Mouse (Mus musculus): ENCODE data around the gene Sugp2.

Sugp2 gene

DNA sequence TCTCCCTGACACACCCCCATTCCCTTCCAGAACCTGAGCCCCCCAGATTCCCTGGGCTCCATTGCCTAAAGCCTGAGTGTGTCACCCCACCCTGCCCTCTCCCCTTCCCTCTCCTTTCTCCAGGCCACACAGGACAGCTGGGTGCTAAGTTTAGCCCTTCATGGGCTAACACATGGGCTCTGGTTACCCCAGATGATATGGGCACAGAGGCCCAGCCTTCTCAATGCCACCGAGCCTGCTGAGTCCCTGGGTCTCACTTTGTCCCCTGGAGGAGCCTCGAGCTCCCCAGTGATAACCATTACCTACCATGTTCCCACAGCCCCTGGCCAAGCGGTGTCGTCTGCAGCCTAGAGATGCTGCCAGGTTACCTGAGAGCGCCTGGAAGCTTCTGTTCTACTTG is 83.8 kb downstream of the Sugp2 start:
- H3K27me3 ChIP-seq (ENCODE audit: control insufficient read depth, insufficient read depth, low read length, poor library complexity, severe bottlenecking): no peaks in the 10 kb centered on the region

DNA sequence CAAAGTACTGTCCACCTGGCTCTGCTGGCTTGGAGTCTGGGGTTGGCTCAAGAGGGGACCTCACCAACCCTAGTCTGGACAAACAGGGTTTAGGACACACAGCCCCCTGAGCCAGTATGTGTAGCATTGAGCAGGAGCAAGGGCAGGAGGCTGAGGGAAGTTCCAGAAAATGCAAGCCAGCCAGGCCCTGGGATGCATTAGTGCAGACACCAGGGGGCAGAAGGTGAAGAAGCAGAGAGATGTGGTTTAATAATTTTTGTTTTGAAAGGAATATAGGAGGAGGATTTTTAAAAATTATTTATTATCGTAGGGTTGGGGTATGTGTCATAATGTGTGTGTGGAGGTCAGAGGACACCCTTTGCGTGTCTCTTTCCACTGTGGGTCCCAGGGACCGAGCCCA is 89.7 kb downstream of the Sugp2 start:
- H3K36me3 ChIP-seq (ENCODE audit: control insufficient read depth, insufficient read depth, low read length, poor library complexity, severe bottlenecking): no peaks in the 10 kb centered on the region
- no peaks in the 10 kb centered on the region for H3K27me3 ChIP-seq (ENCODE audit: control insufficient read depth, insufficient read depth, low read length, poor library complexity, severe bottlenecking)
- DNase-seq (ENCODE audit: low read depth, low spot score): no peak

More for the DNA sequence above, 83.8 kb downstream of the Sugp2 start:
- peaks cover 1% of the 10 kb centered on the region; the same call in 1 of the 2 replicates for H3K36me3 ChIP-seq (ENCODE audit: control insufficient read depth, insufficient read depth, low read length, poor library complexity, severe bottlenecking)
- DNase-seq (ENCODE audit: low read depth, low spot score): no peak

DNA sequence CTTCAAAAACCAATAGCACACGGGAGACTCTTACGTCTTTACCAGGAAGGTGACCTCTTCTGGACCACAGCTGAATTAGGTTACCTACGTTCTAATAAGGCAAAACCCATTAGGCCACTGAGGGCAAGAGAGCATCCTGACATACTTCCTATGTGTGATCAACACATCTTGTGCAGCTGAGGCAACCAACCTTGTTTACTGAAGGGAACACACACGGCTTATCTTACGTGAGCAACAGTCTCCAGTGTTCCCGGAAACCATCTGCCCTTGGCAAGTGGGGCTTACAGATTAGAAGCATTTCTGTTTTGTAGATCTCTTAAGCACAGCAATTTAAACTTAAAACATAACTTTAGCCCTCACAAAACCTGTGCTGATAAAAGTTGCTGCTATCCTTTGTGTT is 93.5 kb downstream of the Sugp2 start:
- Histone ChIP-seq H3K36me3 (ENCODE audit: control insufficient read depth, insufficient read depth, low read length, poor library complexity, severe bottlenecking) (peaks cover 10% of the 10 kb centered on the region), H3K27me3 (ENCODE audit: control insufficient read depth, insufficient read depth, low read length, poor library complexity, severe bottlenecking) (no peaks in the 10 kb centered on the region)
- DNase-seq (ENCODE audit: low read depth, low spot score): no peak

DNA sequence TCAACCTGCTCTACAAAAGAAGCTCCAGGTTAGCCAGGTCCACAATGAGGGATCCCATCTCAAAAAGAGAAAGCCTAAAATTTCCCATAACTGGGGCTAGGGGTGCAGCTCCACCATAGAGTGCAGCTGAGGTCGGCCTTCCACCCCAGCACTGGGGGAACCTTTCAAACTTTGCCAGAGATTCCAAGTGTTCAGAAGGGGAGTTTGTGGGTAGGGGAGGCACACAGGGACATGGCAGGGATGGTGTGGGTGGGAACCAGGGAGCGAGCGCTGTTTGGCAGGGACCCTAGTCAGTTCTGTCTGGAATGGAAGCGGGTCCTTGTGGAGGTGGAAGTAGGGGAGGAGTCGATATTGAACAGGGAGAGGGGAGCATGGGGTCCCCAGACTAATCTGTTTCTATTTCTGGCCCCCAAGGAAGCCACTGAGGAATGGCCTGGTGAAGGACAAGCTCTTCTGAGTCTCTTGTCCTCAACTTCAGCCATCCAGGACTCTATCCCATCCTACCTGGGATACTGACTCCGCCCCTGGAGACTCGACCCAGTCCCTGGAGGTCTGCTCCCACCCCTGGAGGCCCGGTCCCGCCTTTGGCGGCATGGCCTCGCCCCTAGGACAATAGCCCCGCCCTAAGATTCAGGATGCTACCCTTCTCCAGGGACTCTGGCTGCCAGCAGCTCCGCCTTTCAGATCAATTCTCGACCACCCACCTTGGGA is 95.3 kb downstream of the Sugp2 start, which contains the start of gene Gdf1:
Gene Gdf1 (plus strand): TSS at position 694 of the 711 bp plus-strand sequence.
- DNase-seq (ENCODE audit: low read depth, low spot score): no peak
- peaks cover 18% of the 10 kb centered on the region for H3K36me3 ChIP-seq (ENCODE audit: control insufficient read depth, insufficient read depth, low read length, poor library complexity, severe bottlenecking)
- H3K27me3 ChIP-seq (ENCODE audit: control insufficient read depth, insufficient read depth, low read length, poor library complexity, severe bottlenecking): no peaks in the 10 kb centered on the region
